Mouse (Mus musculus) mesoderm, embryonic 11.5 days (tissue): ENCODE measurements around the gene Fancg.

ENCODE experiments used
- DNase-seq: peaks from one replicate; pipeline ENCODE4 v3.0.0-alpha.2; 2012; ENCODE audit warnings: low read depth, low spot score

Gene Fancg

DNA sequence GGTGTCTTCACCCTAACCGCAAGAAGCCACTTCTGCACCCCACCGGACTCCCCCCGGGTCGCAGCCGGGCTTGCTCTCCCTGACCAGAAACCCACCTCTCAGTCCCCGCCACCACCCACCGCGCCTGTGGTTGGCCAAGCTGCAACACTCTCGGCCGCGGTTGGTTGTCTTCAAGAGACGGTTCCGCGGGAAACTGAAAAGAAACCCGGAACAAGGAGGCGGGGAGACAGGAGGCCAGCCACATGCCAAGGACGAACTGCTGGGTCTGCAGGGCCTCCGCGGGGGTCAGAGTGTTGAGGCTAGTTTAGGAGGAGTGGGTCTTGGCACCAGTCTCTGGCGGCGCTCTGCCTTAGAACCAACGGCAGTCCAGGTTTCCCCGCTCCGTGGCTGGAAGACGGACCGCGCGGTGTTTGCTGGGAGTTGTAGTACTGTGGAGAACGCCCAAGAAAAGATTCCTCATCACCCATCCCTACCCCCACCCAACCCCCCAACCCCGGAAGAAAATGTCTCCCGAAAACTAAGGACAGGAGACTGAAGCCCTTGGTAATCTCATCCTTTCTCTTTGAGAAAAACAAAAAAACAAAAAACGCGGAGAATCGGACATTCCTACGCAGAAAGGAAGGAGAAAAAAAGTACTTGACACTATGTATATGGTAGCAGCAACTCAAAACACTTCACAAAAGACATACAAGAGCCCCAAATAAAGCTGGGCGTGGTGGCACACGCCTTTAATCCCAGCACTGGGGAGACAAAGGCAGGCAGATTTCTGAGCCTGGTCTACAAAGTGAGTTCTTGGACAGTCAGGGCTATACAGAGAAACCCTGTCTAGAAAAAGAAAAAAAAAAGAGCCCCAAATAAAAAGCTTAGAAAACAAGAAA is at the start of gene Fancg:
Gene Fancg, minus strand, starts transcription at position 346 of the 878 bp plus-strand sequence.
- DNase-seq, result peak; percentile 85

GRCm38 (mm10) chr4:43059697-43060096 is 49.4 kb upstream of the Fancg start:
- DNase-seq, result no peak

DNA sequence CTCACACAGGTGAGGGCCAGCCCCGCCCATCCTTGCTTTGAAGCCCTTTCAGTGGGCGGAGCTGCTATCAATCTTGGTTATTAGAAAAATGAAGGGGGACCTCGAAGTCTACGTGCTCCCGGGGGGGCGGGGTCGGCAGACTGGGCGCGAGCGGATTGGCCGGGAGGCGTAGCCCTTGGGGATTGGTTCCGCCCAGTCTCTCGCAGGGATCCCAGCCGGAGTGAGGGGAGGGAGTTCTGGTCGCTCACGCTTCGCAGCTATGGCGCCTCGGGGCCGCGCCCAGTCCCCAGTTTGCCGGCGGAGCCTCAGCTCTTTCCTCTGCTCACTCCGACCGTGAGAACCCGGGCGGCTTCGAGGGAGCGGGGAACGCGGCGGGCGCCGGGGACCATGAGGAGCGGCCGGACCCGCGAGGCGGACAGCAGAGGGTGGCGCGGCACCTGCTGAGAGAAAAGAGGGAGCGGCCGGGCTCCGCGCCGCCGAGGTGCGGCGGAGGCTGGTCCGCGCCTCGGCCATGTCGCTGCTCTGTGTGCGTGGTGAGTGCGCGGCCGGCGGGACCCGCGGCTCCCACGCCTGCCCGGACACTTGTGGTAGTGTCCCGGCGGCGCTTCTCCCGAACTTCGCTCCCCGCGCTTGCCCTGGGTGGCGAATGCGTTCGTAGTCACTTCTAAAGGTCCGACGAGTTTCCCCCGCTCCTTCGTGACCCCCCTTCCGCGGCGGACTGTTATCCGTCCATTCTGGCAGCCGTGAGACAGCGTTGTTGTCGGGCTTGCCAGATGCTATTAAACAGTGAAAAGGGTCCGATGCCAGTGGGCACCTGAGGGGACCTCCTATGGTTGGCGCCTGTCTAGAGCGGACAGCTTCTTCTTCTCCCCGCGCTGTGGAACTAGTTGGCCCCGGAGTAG is 48.7 kb upstream of the Fancg start, which contains the start of gene Unc13b:
Gene Unc13b, plus strand, starts transcription at position 201 of the 902 bp plus-strand sequence.
- DNase-seq, result peak; percentile 92

DNA sequence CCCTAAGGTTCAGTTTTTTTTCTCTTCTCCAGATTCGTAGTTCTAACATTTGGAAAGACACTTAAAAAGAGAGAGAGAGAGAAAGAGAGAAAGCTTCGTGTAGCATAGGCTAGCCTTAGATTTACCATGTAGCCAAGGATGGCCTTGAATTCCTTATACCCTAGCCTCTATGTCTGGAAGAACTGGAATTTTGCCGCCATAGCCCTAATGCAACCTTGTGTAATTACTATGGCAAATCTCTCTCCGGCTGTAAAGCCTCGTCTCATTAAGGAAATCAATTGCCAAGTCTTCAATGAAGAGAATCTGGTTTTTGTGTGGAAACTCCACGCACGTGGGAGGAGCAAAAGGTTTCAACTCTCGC is 48.1 kb upstream of the Fancg start:
- no peak for DNase-seq

DNA sequence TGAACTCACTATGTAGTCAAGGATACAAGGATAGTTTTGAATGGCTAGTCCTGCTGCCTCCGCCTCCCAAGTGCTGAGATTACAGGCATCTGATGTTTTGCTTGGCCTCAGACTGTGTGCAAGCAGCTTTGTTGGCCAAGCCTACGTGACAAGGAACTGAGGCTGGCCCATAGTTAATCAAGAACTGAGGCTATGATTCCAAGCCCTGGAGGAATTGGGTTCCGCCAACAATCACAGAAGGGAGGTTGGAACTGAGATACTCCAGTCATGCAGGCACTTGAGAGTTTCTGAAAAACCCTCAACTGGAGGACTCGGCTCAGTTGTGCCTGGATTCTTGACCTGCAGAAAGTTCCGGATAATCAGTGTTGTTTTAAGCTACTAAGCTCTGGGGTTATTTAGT is 47.3 kb upstream of the Fancg start:
- DNase-seq, result no peak

- peak; percentile 75 for DNase-seq
Measured at GRCm38 (mm10) chr4:43052627-43053026, 42.3 kb upstream of the Fancg start.

DNA sequence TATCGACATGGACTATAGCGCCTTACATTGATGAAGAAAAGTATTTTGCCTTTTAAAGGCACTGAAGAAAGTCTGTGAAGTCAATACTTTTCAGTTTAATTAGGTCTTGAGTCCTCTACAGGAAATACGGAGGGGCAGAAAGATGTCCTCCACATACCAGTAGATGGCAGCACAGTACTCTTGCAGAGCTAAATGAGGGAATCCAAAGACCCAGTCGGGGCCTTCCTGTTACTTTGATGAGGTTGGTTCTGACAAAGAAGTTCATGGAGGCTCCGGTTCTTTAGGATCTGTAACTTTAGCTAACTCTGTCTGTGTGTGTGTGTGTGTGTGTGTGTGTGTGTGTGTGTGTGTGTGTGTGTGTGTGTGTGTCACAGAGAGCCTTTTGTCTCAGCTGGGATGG is 36.9 kb upstream of the Fancg start:
- DNase-seq, result peak; percentile 85

- DNase-seq, result no peak
Measured at GRCm38 (mm10) chr4:43046607-43047006, 36.3 kb upstream of the Fancg start.

GRCm38 (mm10) chr4:43045659-43046302 is 35.5 kb upstream of the Fancg start, which contains the start of gene Fam214b:
Gene Fam214b, minus strand, starts transcription at chr4:43046220.
- DNase-seq, result peak; percentile 98

- DNase-seq, result no peak
Measured at GRCm38 (mm10) chr4:43045285-43045658, 35.0 kb upstream of the Fancg start.

DNA sequence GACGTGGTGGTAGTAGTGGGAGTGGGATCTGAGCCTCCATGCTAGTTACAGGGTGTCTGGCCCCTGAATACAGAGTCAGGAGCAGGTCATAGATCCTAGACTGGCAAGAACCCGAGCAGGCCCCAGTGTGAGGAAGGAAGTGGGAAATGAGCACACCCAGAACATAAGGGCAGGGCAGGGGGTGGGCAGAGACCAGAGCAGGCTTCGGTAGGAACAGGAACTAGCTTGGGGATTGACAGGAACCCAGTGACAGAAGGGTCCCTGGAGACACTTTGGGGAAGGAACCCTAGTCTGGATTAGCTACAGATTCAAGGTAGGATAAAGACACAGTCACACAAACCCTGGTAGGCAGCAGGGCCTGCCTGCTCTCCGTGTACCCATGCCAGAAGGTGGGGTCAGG is 34.4 kb upstream of the Fancg start:
- no peak for DNase-seq

DNA sequence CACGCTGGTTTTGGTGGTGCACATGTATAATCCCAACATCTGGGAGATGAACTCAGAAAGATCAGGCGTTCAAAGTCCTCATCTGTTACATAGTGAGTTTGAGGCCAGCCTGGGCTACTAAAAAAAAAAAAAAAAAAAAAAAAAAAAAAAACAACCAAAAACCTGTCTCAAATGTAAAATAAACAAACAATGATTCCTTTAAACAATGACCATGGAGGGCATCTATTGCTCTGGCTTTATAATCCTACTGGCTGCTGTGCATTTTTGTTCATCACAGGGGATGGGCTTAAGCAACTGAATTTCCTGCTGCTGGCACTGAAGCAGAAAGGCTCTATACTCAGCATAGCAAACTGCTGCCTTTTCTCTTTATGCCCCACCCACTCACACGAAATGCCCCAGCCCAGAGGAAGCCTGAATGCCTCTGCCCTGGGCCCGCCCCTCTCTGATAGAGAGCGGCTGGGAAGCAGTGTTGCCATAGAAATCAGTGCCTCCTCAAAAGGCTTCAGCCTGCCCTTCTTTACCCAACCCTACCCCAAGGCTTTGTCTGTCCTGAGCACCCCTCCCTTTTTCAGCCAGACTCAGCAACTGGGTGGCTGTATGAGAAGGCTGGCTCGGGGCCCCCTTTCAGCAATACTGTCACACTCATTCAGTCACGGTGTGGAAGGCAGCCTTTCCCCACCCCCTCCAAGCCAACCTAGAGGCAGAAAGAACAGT is 33.5 kb upstream of the Fancg start:
- DNase-seq, result peak; percentile 85

GRCm38 (mm10) chr4:43040881-43041547 is 30.7 kb upstream of the Fancg start:
- no peak for DNase-seq

DNA sequence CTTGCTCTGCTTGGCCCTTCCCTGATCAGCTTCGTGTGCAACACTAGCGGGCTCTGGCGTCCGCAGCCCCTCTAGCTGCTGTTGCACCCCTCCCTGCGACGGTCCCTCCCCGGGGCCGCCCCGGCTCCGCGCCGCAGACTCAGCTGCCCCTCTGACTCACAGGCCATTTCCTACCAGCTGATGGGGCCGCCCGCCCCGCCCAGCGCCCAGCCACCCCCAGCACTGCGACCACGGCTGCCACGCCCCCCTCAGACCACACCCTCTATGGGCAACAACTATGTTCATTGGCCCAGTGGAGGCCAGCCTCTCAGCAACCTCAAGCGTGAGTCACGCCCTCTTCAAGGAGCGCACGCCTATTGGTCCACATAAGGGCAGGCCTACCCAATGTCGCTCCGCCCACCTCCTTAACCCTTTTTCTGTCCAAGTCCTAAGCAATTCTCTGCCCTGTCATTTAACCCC is 29.8 kb upstream of the Fancg start:
- DNase-seq, result peak; percentile 97

- DNase-seq, result no peak
Measured at GRCm38 (mm10) chr4:43039609-43040008, 29.3 kb upstream of the Fancg start.

DNA sequence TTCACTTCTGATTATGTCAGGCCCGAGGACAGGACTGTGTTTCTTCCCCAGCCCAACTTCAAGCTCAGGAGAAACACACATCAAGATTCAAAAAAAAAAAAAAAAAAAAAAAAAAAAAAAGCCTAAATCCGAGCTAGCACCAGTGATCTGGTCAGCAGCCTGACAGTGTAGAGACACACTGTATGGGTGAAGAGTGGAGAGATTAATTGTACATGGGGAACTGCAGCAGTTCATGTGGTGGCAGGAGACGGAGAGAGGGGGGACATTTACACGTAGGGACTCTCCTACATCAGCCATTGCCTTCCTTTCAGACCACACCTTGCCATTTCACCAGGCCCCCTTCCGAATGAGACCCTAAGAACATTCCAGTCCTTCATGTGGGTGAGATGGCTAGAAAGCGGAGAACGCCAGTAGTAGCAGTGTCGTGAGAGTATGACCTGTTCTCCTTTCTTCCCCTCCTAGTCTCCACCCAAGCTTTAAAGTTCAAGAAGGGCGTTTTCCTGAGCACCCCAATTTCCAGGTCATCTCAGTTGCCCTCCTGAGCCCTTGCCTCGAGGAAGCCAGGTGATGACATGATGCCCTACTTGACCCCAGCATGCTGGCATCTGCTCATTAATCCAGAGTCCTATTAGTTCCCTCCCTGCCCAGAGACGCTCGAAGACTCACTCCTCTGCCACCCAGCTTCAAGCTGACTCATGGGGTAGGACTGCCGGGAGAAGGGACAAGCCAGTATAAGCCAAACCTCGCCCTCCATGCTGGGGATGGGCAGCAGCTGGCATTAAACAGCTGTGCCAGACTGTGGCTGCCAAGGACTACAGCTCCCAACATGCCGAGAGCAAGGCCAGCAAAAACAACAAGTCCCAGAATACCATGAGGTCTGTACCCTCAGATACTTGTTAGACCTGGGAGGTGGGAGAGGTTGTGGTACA is 28.5 kb upstream of the Fancg start:
- DNase-seq, result no peak

DNA sequence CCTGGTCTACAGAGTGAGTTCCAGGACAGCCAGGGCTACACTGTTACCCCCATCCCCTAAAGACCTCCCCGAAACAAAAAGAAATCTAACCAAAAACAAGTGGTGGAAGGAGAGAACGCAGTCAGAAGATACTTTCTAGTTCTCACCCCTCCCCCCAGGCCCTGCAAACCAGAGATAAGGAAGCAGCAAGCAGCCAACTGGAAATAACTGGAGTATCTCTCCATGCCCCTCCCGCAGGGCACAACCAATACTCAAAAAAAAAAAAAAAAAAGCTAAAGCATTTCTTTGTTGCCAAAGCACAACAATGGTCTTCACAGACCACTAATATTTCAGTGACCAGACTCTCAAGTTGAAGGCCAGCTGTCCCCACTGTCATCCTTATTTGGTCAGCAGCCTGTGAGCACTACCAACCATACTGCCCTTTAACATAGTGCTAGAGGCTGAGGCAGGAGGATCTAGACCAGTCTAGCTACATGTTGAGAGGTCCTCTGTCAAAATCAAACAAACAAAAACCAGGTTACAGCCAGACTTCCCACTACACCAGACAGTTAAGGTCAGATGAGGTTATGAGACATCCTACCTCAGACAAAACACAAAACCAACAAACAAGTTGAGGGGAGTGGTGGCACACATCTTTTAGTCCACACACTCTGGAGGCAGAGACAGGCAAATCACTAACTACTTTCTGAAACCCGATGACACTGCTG is 27.7 kb upstream of the Fancg start:
- no peak for DNase-seq

- no peak for DNase-seq
Measured at GRCm38 (mm10) chr4:43036356-43036755, 26.1 kb upstream of the Fancg start.

GRCm38 (mm10) chr4:43035851-43036250 is 25.5 kb upstream of the Fancg start:
- DNase-seq, result no peak
